Mouse (Mus musculus): ENCODE measurements around the gene Hapln4. TPM values are rescaled to one million over a fixed set of nuclear protein-coding genes. Genes with fewer than 3 reads are reported as not detected.
"Not testable (repeated sequence)": the region's sequence is repeated elsewhere in the genome, so short reads cannot be mapped to it uniquely, and the experiment has no call there.

Gene Hapln4
- polyA plus RNA-seq (2015; fragmentation: Nextera tagmentation; extraction: Ambion mirVana) = 0.89 and 0.93 TPM in 2 replicates

GRCm38 (mm10) chr8:70083285-70083684, at the start of gene Hapln4:
Gene Hapln4 (plus strand): TSS chr8:70083457.
- peaks cover 37% of the 10 kb centered on the region for H3K27me3 ChIP-seq (ENCODE audit: control insufficient read depth, insufficient read depth, low read depth, low read length)
- H3K9me3 ChIP-seq (replicated peaks; ENCODE audit: control insufficient read depth, low read length, poor library complexity, severe bottlenecking) = no peaks in the 10 kb centered on the region
- no peaks in the 10 kb centered on the region for H3K36me3 ChIP-seq (ENCODE audit: control insufficient read depth, insufficient read depth, low read length)
- peak within 1 kb of the TSS; percentile 44 for H3K4me3 ChIP-seq (ENCODE audit: low read depth, low read length)
- under 1% methylated on average over 21 of the region's 26 CpGs for WGBS
- H3K27ac ChIP-seq (ENCODE audit: low read length) = no peak within 1 kb of the TSS
- peak within 1 kb of the TSS; percentile 88 for H3K4me2 ChIP-seq (ENCODE audit: low read length)
- peaks cover 25% of the 10 kb centered on the region for H3K4me1 ChIP-seq (ENCODE audit: control insufficient read depth, insufficient read depth, low read length)
- no peak for ATAC-seq
- H3K9ac ChIP-seq (ENCODE audit: low read depth, low read length) = peak within 1 kb of the TSS; percentile 51

GRCm38 (mm10) chr8:70037994-70038393, 45.3 kb upstream of the Hapln4 start:
- no peaks in the 10 kb centered on the region for H3K27me3 ChIP-seq (ENCODE audit: control insufficient read depth, insufficient read depth, low read depth, low read length)
- H3K4me3 ChIP-seq (ENCODE audit: low read depth, low read length) = no peak overlapping the region
- H3K4me1 ChIP-seq (ENCODE audit: control insufficient read depth, insufficient read depth, low read length) = peaks cover 23% of the 10 kb centered on the region
- H3K36me3 ChIP-seq (ENCODE audit: control insufficient read depth, insufficient read depth, low read length) = no peaks in the 10 kb centered on the region; the same call in 1 of the 2 replicates
- no peak overlapping the region for H3K9ac ChIP-seq (ENCODE audit: low read depth, low read length)
- no peak overlapping the region for H3K27ac ChIP-seq (ENCODE audit: low read length)
- H3K4me2 ChIP-seq (ENCODE audit: low read length) = no peak overlapping the region
- 97% methylated on average over 1 of the region's 1 CpGs for WGBS
- no peaks in the 10 kb centered on the region for H3K9me3 ChIP-seq (replicated peaks; ENCODE audit: control insufficient read depth, low read length, poor library complexity, severe bottlenecking)
- ATAC-seq = no peak

DNA sequence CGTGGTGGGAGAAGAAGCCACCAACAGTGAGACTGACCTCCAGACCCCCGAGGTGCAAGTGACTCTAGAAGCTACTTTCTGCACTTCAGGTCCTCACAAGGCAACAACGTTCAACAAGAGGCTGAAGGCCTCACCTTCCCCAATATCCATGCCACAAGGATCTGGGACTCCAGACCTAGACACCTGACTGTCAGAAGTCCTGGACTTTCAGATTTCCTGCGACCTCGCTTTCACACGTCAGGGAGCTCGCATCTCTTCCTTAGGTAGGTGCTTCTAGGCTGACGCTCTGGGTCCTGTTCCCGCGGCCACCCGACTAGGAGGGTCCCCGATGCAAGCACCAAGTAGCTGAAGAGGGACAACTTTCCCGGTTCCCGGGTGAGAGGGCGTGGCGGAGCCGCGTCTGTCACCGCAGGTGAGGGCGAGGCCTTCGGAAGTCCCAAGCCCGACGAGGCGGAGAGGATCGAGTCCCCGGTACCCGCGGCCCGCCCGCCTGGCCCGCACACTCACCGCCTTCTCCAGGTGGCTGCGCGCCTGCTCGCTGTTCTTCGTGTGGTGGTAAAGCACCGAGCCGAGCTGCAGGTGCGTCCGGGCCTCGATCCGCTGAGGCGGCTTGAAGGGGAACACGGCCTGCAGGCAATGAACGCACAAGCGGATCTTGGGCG, 41.2 kb upstream of the Hapln4 start:
- Histone ChIP-seq H3K4me2 (ENCODE audit: low read length) (peak overlapping the region; percentile 90), H3K4me3 (ENCODE audit: low read depth, low read length) (peak overlapping the region; percentile 70), H3K9ac (ENCODE audit: low read depth, low read length) (peak overlapping the region; percentile 81), H3K36me3 (ENCODE audit: control insufficient read depth, insufficient read depth, low read length) (no peaks in the 10 kb centered on the region; the same call in 1 of the 2 replicates), H3K9me3 (replicated peaks; ENCODE audit: control insufficient read depth, low read length, poor library complexity, severe bottlenecking) (no peaks in the 10 kb centered on the region), H3K4me1 (ENCODE audit: control insufficient read depth, insufficient read depth, low read length) (peaks cover 35% of the 10 kb centered on the region), H3K27ac (ENCODE audit: low read length) (peak overlapping the region; percentile 87), H3K27me3 (ENCODE audit: control insufficient read depth, insufficient read depth, low read depth, low read length) (no peaks in the 10 kb centered on the region)
- ATAC-seq = no peak; the same call in none of the 2 replicates
- 1% methylated on average over 47 of the region's 47 CpGs for WGBS

GRCm38 (mm10) chr8:70042583-70043455, 40.4 kb upstream of the Hapln4 start, which contains the start of the genes Mau2 and Sugp1:
Gene Mau2 (minus strand): TSS chr8:70042734.
Gene Sugp1 (plus strand): TSS chr8:70042813.
- peak; percentile 98 for ATAC-seq
- Histone ChIP-seq H3K9ac (ENCODE audit: low read depth, low read length) (peak within 1 kb of the TSS; percentile 81), H3K4me1 (ENCODE audit: control insufficient read depth, insufficient read depth, low read length) (peaks cover 35% of the 10 kb centered on the region), H3K4me2 (ENCODE audit: low read length) (peak within 1 kb of the TSS; percentile 91), H3K4me3 (ENCODE audit: low read depth, low read length) (peak within 1 kb of the TSS; percentile 70), H3K27me3 (ENCODE audit: control insufficient read depth, insufficient read depth, low read depth, low read length) (no peaks in the 10 kb centered on the region), H3K27ac (ENCODE audit: low read length) (peak within 1 kb of the TSS; percentile 87), H3K9me3 (replicated peaks; ENCODE audit: control insufficient read depth, low read length, poor library complexity, severe bottlenecking) (no peaks in the 10 kb centered on the region), H3K36me3 (ENCODE audit: control insufficient read depth, insufficient read depth, low read length) (no peaks in the 10 kb centered on the region)
- WGBS = under 1% methylated on average over 65 of the region's 65 CpGs

DNA sequence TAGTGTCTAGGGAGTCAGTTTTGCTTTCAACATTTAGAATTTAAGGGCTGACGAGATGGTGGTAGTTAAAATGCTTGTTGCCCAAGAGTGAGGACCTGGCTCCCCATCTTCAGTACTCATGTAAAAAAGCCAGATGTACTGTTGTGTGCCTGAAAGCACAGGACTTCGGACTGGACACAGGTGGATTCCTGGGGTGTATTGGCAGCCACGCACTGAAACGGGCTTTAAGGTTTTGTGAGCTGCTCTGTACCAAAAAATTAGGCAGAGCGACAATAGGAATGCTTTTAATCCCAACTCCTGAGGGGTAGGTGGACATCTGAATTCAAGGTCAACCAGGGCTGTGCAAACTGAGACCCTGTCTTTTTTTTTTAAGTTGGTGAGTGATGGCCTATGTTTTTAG, 39.3 kb upstream of the Hapln4 start:
- no peak overlapping the region for H3K27ac ChIP-seq (ENCODE audit: low read length)
- WGBS = 87% methylated on average over 5 of the region's 5 CpGs
- H3K9me3 ChIP-seq (replicated peaks; ENCODE audit: control insufficient read depth, low read length, poor library complexity, severe bottlenecking) = no peaks in the 10 kb centered on the region
- no peak for ATAC-seq
- H3K4me2 ChIP-seq (ENCODE audit: low read length) = peak overlapping the region; percentile 91
- no peaks in the 10 kb centered on the region for H3K27me3 ChIP-seq (ENCODE audit: control insufficient read depth, insufficient read depth, low read depth, low read length)
- peak overlapping the region; percentile 70 for H3K4me3 ChIP-seq (ENCODE audit: low read depth, low read length)
- no peaks in the 10 kb centered on the region for H3K36me3 ChIP-seq (ENCODE audit: control insufficient read depth, insufficient read depth, low read length)
- H3K9ac ChIP-seq (ENCODE audit: low read depth, low read length) = peak overlapping the region; percentile 81; the same call in 1 of the 2 replicates
- H3K4me1 ChIP-seq (ENCODE audit: control insufficient read depth, insufficient read depth, low read length) = peaks cover 33% of the 10 kb centered on the region

- no peak overlapping the region for H3K9ac ChIP-seq (ENCODE audit: low read depth, low read length)
- no peak overlapping the region for H3K27ac ChIP-seq (ENCODE audit: low read length)
- no peak overlapping the region for H3K4me2 ChIP-seq (ENCODE audit: low read length)
- no peaks in the 10 kb centered on the region for H3K27me3 ChIP-seq (ENCODE audit: control insufficient read depth, insufficient read depth, low read depth, low read length)
- no peaks in the 10 kb centered on the region for H3K9me3 ChIP-seq (replicated peaks; ENCODE audit: control insufficient read depth, low read length, poor library complexity, severe bottlenecking)
- H3K36me3 ChIP-seq (ENCODE audit: control insufficient read depth, insufficient read depth, low read length) = peaks cover 36% of the 10 kb centered on the region
- H3K4me1 ChIP-seq (ENCODE audit: control insufficient read depth, insufficient read depth, low read length) = 0 out of 2 replicates have a peak, but pooled peaks cover under 1% of the 10 kb centered on the region
- no peak for ATAC-seq
- no peak overlapping the region for H3K4me3 ChIP-seq (ENCODE audit: low read depth, low read length)
Observed at GRCm38 (mm10) chr8:70049662-70050061, 33.6 kb upstream of the Hapln4 start.

GRCm38 (mm10) chr8:70050434-70050833, 32.8 kb upstream of the Hapln4 start:
- H3K4me1 ChIP-seq (ENCODE audit: control insufficient read depth, insufficient read depth, low read length); H3K9me3 ChIP-seq (replicated peaks; ENCODE audit: control insufficient read depth, low read length, poor library complexity, severe bottlenecking); ATAC-seq; H3K4me3 ChIP-seq (ENCODE audit: low read depth, low read length); H3K4me2 ChIP-seq (ENCODE audit: low read length); H3K27me3 ChIP-seq (ENCODE audit: control insufficient read depth, insufficient read depth, low read depth, low read length); H3K9ac ChIP-seq (ENCODE audit: low read depth, low read length); H3K27ac ChIP-seq (ENCODE audit: low read length): not testable (repeated sequence)
- H3K36me3 ChIP-seq (ENCODE audit: control insufficient read depth, insufficient read depth, low read length) = peaks cover 39% of the 10 kb centered on the region
- WGBS = 100% methylated on average over 5 of the region's 5 CpGs

DNA sequence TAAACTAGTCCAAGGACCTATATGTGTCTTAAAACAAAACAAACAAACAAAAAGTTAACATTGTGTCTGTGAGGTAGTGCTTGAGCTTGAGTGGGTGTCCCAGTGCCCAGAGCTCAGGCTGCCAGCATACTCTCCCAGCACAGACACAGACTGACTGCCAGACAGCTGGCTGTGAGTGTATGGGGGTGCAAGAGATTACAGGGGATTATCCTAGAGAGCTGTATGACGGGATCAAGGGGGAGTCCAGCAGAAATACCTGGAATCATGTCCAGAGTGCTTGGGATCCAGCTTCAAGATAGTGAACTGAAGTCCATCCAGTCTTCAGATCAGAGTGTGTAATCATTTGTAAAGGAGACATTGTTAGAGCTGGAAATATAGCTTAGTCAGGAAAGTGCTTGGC, 25.5 kb upstream of the Hapln4 start:
- Histone ChIP-seq H3K27ac (ENCODE audit: low read length) (no peak overlapping the region), H3K9ac (ENCODE audit: low read depth, low read length) (no peak overlapping the region), H3K9me3 (replicated peaks; ENCODE audit: control insufficient read depth, low read length, poor library complexity, severe bottlenecking) (no peaks in the 10 kb centered on the region), H3K36me3 (ENCODE audit: control insufficient read depth, insufficient read depth, low read length) (peaks cover 47% of the 10 kb centered on the region), H3K4me2 (ENCODE audit: low read length) (no peak overlapping the region), H3K27me3 (ENCODE audit: control insufficient read depth, insufficient read depth, low read depth, low read length) (no peaks in the 10 kb centered on the region), H3K4me3 (ENCODE audit: low read depth, low read length) (no peak overlapping the region), H3K4me1 (ENCODE audit: control insufficient read depth, insufficient read depth, low read length) (no peaks in the 10 kb centered on the region)
- WGBS = 38% methylated on average over 1 of the region's 1 CpGs
- ATAC-seq = no peak

All from midbrain, embryonic 16.5 days (tissue).